Mouse (Mus musculus) gastrocnemius, postnatal 25 days (tissue): ENCODE results near the gene Abca4. TPM values are rescaled to one million over a fixed set of nuclear protein-coding genes. Genes with fewer than 3 reads are reported as not detected.

Source experiments
- DNase-seq: peaks from one replicate; pipeline ENCODE4 v3.0.0; 2022
- long read RNA-seq, 2 experiments: library from polyadenylated mRNA; stranded (forward); transcript quantifications; one replicate each; pipeline ENCODE4 v2.0.0; 2021
- total RNA-seq, 2 experiments: library from RNA; stranded (reverse); gene quantifications; 1 replicate in 1 of 2; 2 replicates in 1 of 2; pipeline ENCODE4 v1.2.3; 2021

The Abca4 gene
- total RNA-seq, result 1 to 10 TPM in 1 of 2 experiments, under 1 TPM in 1; 0.64 to 1.1 TPM
- long read RNA-seq, experiment 1, partial matches to known transcripts, result 0 of 1 reads
- long read RNA-seq, experiment 1, other reads (novel, unspliced or antisense), result 1 of 1 reads
- long read RNA-seq, experiment 2, result 0 reads

GRCm38 (mm10) chr3:122043799-122044547 lies at the start of gene Abca4:
TSS of gene Abca4 (plus strand) at chr3:122044443.
- DNase-seq, result no peak

- DNase-seq, result no peak
Observed at GRCm38 (mm10) chr3:121995125-121995524, 49.1 kb upstream of the Abca4 start.

GRCm38 (mm10) chr3:121999934-122000333 lies 44.3 kb upstream of the Abca4 start:
- no peak for DNase-seq

GRCm38 (mm10) chr3:122001568-122001967 lies 42.7 kb upstream of the Abca4 start:
- no peak for DNase-seq

GRCm38 (mm10) chr3:122009818-122010217 lies 34.4 kb upstream of the Abca4 start:
- DNase-seq, result no peak

GRCm38 (mm10) chr3:122010292-122010691 lies 34.0 kb upstream of the Abca4 start:
- no peak for DNase-seq

- DNase-seq, result peak; percentile 13
Observed at GRCm38 (mm10) chr3:122012464-122012863, 31.8 kb upstream of the Abca4 start.

- no peak for DNase-seq
Observed at GRCm38 (mm10) chr3:122018421-122018820, 25.8 kb upstream of the Abca4 start.

GRCm38 (mm10) chr3:122019159-122019558 lies 25.1 kb upstream of the Abca4 start:
- no peak for DNase-seq

GRCm38 (mm10) chr3:122021029-122021652 lies 23.1 kb upstream of the Abca4 start:
- no peak for DNase-seq

- no peak for DNase-seq
Observed at GRCm38 (mm10) chr3:122022355-122022754, 21.9 kb upstream of the Abca4 start.

- no peak for DNase-seq
Observed at GRCm38 (mm10) chr3:122026676-122027075, 17.6 kb upstream of the Abca4 start.

GRCm38 (mm10) chr3:122027776-122028175 lies 16.5 kb upstream of the Abca4 start:
- no peak for DNase-seq

- DNase-seq, result no peak
Observed at GRCm38 (mm10) chr3:122033248-122033837, 10.9 kb upstream of the Abca4 start.

- no peak for DNase-seq
Observed at GRCm38 (mm10) chr3:122034240-122034639, 10.0 kb upstream of the Abca4 start.

- no peak for DNase-seq
Observed at GRCm38 (mm10) chr3:122035092-122035491, 9.2 kb upstream of the Abca4 start.

- no peak for DNase-seq
Observed at GRCm38 (mm10) chr3:122040522-122040921, 3.7 kb upstream of the Abca4 start.

GRCm38 (mm10) chr3:122043102-122043501 lies 1.1 kb upstream of the Abca4 start:
- DNase-seq, result no peak

GRCm38 (mm10) chr3:122046187-122046620 lies 2.0 kb downstream of the Abca4 start:
- peak; percentile 19 for DNase-seq

GRCm38 (mm10) chr3:122047402-122047801 lies 3.2 kb downstream of the Abca4 start:
- DNase-seq, result no peak

GRCm38 (mm10) chr3:122047921-122048861 lies 3.9 kb downstream of the Abca4 start:
- peak; percentile 29 for DNase-seq

- DNase-seq, result no peak
Observed at GRCm38 (mm10) chr3:122049158-122049557, 4.9 kb downstream of the Abca4 start.
